Mouse (Mus musculus): ENCODE data around the gene Gm26897. TPM values are rescaled to one million over a fixed set of nuclear protein-coding genes. Genes with fewer than 3 reads are reported as not detected.

Gene Gm26897
- polyA plus RNA-seq, 1 experiment from 2014 or later: not detected

DNA sequence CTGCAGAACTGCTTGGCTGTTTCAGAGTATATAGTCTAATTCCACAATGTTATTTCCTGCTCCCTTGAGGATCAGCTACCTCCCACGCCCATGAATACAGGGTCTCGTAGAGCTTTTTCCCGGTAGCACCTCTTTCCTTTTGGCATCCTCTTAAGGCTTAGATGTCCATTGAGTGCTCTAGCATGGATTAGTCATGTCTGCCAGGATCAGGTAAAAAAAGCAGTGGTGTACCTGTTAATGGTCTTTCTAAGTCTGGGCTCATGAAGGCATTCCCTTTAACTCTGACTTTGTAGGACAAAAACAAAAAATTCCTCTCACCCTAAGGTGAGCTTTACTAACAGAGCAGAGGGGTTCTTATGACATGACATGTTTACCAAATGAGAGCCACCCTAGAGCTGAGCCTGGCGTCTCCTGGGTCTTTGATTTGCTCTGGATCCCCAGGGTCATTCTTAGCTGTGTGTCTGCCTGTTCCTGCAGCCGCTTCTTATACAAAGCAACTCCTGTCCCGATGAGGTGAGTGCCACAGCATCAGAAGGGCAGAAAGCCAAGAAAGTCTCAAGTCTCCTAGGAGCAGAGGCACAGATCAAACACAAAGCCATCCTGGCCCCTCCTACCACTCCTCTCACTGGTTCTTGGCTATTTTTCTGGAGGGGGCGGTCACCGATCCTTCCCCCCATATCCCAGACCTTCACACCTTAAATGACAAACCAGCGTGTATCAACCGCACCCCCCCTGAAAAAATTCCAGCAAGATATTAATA, 27.2 kb downstream of the Gm26897 start:
- WGBS: 19% methylated on average over 10 of the region's 10 CpGs
- ATAC-seq (ENCODE audit: low read depth): 0 out of 2 replicates have a peak, but pooled peaks have one; percentile 19
- no peaks in the 10 kb centered on the region for H3K9me3 ChIP-seq (ENCODE audit: control insufficient read depth, low read length)
- H3K9ac ChIP-seq (replicated peaks; ENCODE audit: low read depth, low read length): 0 out of 2 replicates have a peak overlapping the region, but pooled peaks have one; percentile 1
- H3K36me3 ChIP-seq (ENCODE audit: control insufficient read depth, insufficient read depth, low read length): no peaks in the 10 kb centered on the region
- H3K4me2 ChIP-seq (ENCODE audit: low read depth, low read length): peak overlapping the region; percentile 51
- H3K4me1 ChIP-seq (ENCODE audit: control insufficient read depth, insufficient read depth, low read length): peaks cover 15% of the 10 kb centered on the region
- no peaks in the 10 kb centered on the region for H3K27me3 ChIP-seq (ENCODE audit: control insufficient read depth, insufficient read depth, low read length)
- peak overlapping the region; percentile 4; the same call in 1 of the 2 replicates for H3K4me3 ChIP-seq (ENCODE audit: low read depth, low read length)
- peak overlapping the region; percentile 80 for H3K27ac ChIP-seq (ENCODE audit: low read depth, low read length)

DNA sequence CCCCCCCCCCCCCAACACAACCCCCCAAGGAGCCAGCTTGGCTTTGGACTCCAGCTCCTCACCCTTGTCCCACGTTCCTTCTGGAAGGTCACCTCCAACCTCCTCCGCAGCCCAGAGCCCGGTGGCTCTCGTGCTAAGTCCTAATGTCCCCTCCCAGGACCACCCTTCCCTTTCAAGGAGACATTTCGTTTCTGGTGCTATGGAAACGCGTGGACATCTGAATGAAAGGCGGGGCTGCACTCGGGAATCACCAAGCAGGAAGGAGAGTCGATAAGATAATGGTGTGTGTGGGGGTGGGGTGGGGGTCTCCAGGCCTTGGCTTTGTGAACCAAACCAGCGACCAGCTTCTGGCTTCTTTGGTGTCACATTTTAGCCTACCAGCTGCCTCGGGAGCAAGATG, 27.9 kb downstream of the Gm26897 start:
- ATAC-seq (ENCODE audit: low read depth): no peak

DNA sequence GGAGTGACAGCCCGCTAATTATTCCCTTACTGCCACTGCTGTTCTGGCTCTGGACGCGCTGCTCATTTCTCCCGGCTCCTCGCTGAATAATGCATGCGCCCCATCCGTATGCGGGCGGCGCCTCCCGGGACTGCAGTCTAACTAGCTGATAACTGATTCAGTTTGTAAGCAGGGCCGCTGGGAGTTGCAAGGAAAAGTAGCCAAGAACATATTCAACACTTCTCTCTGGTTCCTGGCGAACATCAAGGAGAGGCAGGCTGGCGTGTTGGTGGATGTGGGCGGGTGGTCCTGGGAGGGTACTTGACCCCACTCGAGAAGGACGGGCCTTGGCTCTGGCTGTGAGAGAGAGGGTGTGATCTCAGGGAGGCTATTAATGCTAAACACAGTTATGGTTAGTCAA, 28.4 kb downstream of the Gm26897 start:
- peak overlapping the region; percentile 51 for H3K4me2 ChIP-seq (ENCODE audit: low read depth, low read length)

More for the DNA sequence above, 27.9 kb downstream of the Gm26897 start:
- Histone ChIP-seq H3K27ac (ENCODE audit: low read depth, low read length) (peak overlapping the region; percentile 80), H3K36me3 (ENCODE audit: control insufficient read depth, insufficient read depth, low read length) (no peaks in the 10 kb centered on the region), H3K4me1 (ENCODE audit: control insufficient read depth, insufficient read depth, low read length) (peaks cover 15% of the 10 kb centered on the region), H3K4me2 (ENCODE audit: low read depth, low read length) (peak overlapping the region; percentile 51), H3K9me3 (ENCODE audit: control insufficient read depth, low read length) (no peaks in the 10 kb centered on the region), H3K4me3 (ENCODE audit: low read depth, low read length) (peak overlapping the region; percentile 4), H3K9ac (replicated peaks; ENCODE audit: low read depth, low read length) (0 out of 2 replicates have a peak overlapping the region, but pooled peaks have one; percentile 32), H3K27me3 (ENCODE audit: control insufficient read depth, insufficient read depth, low read length) (no peaks in the 10 kb centered on the region)
- WGBS: under 1% methylated on average over 12 of the region's 12 CpGs

DNA sequence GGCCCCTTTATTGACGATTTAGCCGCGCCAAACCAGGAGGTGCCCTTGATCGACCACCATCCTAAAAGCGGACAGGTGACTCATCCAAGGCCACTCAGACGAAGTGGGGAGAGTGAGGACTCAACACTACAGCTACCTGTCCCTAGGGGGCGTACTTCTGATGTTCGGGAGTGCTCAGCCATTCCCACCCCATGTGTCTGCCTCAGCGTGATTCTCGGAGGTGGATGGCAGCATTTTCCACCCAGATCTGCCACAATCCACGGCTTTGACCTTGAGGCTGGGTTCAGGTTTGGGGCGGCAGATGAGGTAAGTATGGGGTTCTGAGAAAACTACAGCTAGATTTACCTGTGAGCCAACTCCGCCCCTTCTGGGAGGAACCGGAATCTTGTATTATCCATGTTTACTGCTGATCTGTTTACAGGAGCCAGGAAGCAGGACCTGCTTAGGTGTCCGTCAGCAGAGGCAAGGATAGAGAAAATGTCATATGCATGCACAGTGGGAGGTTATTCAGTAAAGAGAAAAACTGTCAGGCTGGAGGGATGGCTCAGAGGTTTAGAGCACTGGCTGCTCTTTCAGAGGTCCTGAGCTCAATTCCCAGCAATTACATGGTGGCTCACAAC, 32.1 kb downstream of the Gm26897 start:
- H3K9me3 ChIP-seq (ENCODE audit: control insufficient read depth, low read length): no peaks in the 10 kb centered on the region
- peaks cover 21% of the 10 kb centered on the region for H3K4me1 ChIP-seq (ENCODE audit: control insufficient read depth, insufficient read depth, low read length)
- ATAC-seq (ENCODE audit: low read depth): no peak
- H3K9ac ChIP-seq (replicated peaks; ENCODE audit: low read depth, low read length): no peak overlapping the region
- H3K36me3 ChIP-seq (ENCODE audit: control insufficient read depth, insufficient read depth, low read length): no peaks in the 10 kb centered on the region
- H3K27ac ChIP-seq (ENCODE audit: low read depth, low read length): no peak overlapping the region
- H3K4me3 ChIP-seq (ENCODE audit: low read depth, low read length): no peak overlapping the region
- H3K4me2 ChIP-seq (ENCODE audit: low read depth, low read length): no peak overlapping the region
- 74% methylated on average over 15 of the region's 15 CpGs for WGBS
- no peaks in the 10 kb centered on the region for H3K27me3 ChIP-seq (ENCODE audit: control insufficient read depth, insufficient read depth, low read length)

More for the DNA sequence above, 28.4 kb downstream of the Gm26897 start:
- Histone ChIP-seq H3K9me3 (ENCODE audit: control insufficient read depth, low read length) (no peaks in the 10 kb centered on the region), H3K4me1 (ENCODE audit: control insufficient read depth, insufficient read depth, low read length) (peaks cover 15% of the 10 kb centered on the region), H3K27ac (ENCODE audit: low read depth, low read length) (peak overlapping the region; percentile 80), H3K9ac (replicated peaks; ENCODE audit: low read depth, low read length) (0 out of 2 replicates have a peak overlapping the region, but pooled peaks have one; percentile 32), H3K36me3 (ENCODE audit: control insufficient read depth, insufficient read depth, low read length) (no peaks in the 10 kb centered on the region), H3K4me3 (ENCODE audit: low read depth, low read length) (0 out of 2 replicates have a peak overlapping the region, but pooled peaks have one; percentile 4), H3K27me3 (ENCODE audit: control insufficient read depth, insufficient read depth, low read length) (no peaks in the 10 kb centered on the region)
- peak; percentile 60 for ATAC-seq (ENCODE audit: low read depth)
- WGBS: 2% methylated on average over 17 of the region's 17 CpGs

GRCm38 (mm10) chr5:111766696-111767095, 33.0 kb downstream of the Gm26897 start:
- no peaks in the 10 kb centered on the region for H3K36me3 ChIP-seq (ENCODE audit: control insufficient read depth, insufficient read depth, low read length)
- peaks cover 17% of the 10 kb centered on the region for H3K4me1 ChIP-seq (ENCODE audit: control insufficient read depth, insufficient read depth, low read length)
- H3K4me2 ChIP-seq (ENCODE audit: low read depth, low read length): no peak overlapping the region
- H3K9me3 ChIP-seq (ENCODE audit: control insufficient read depth, low read length): no peaks in the 10 kb centered on the region
- H3K27ac ChIP-seq (ENCODE audit: low read depth, low read length): no peak overlapping the region
- no peak for ATAC-seq (ENCODE audit: low read depth)
- H3K27me3 ChIP-seq (ENCODE audit: control insufficient read depth, insufficient read depth, low read length): no peaks in the 10 kb centered on the region
- no peak overlapping the region for H3K4me3 ChIP-seq (ENCODE audit: low read depth, low read length)
- no peak overlapping the region for H3K9ac ChIP-seq (replicated peaks; ENCODE audit: low read depth, low read length)
- 89% methylated on average over 4 of the region's 4 CpGs for WGBS

GRCm38 (mm10) chr5:111770266-111770665, 36.5 kb downstream of the Gm26897 start:
- no peak for ATAC-seq (ENCODE audit: low read depth)
- H3K27ac ChIP-seq (ENCODE audit: low read depth, low read length): 0 out of 2 replicates have a peak overlapping the region, but pooled peaks have one; percentile 2
- H3K4me2 ChIP-seq (ENCODE audit: low read depth, low read length): no peak overlapping the region; the same call in 1 of the 2 replicates
- H3K4me3 ChIP-seq (ENCODE audit: low read depth, low read length): no peak overlapping the region
- H3K4me1 ChIP-seq (ENCODE audit: control insufficient read depth, insufficient read depth, low read length): peaks cover 19% of the 10 kb centered on the region
- H3K9ac ChIP-seq (replicated peaks; ENCODE audit: low read depth, low read length): no peak overlapping the region
- no peaks in the 10 kb centered on the region for H3K9me3 ChIP-seq (ENCODE audit: control insufficient read depth, low read length)
- H3K27me3 ChIP-seq (ENCODE audit: control insufficient read depth, insufficient read depth, low read length): no peaks in the 10 kb centered on the region
- no peaks in the 10 kb centered on the region for H3K36me3 ChIP-seq (ENCODE audit: control insufficient read depth, insufficient read depth, low read length)
- WGBS: 7% methylated on average over 15 of the region's 15 CpGs

- 8% methylated on average over 8 of the region's 8 CpGs for WGBS
- ATAC-seq (ENCODE audit: low read depth): peak; percentile 48; the same call in 1 of the 2 replicates
- no peak overlapping the region for H3K4me3 ChIP-seq (ENCODE audit: low read depth, low read length)
- 0 out of 2 replicates have a peak overlapping the region, but pooled peaks have one; percentile 1 for H3K27ac ChIP-seq (ENCODE audit: low read depth, low read length)
- no peaks in the 10 kb centered on the region for H3K27me3 ChIP-seq (ENCODE audit: control insufficient read depth, insufficient read depth, low read length)
- no peak overlapping the region for H3K9ac ChIP-seq (replicated peaks; ENCODE audit: low read depth, low read length)
- no peak overlapping the region for H3K4me2 ChIP-seq (ENCODE audit: low read depth, low read length)
- H3K9me3 ChIP-seq (ENCODE audit: control insufficient read depth, low read length): no peaks in the 10 kb centered on the region
- peaks cover 19% of the 10 kb centered on the region for H3K4me1 ChIP-seq (ENCODE audit: control insufficient read depth, insufficient read depth, low read length)
- no peaks in the 10 kb centered on the region for H3K36me3 ChIP-seq (ENCODE audit: control insufficient read depth, insufficient read depth, low read length)
Observed at GRCm38 (mm10) chr5:111772127-111772526, 38.4 kb downstream of the Gm26897 start.

- no peaks in the 10 kb centered on the region for H3K9me3 ChIP-seq (ENCODE audit: control insufficient read depth, low read length)
- WGBS: 39% methylated on average over 13 of the region's 13 CpGs
- ATAC-seq (ENCODE audit: low read depth): no peak; the same call in 1 of the 2 replicates
- no peak overlapping the region for H3K4me3 ChIP-seq (ENCODE audit: low read depth, low read length)
- H3K27ac ChIP-seq (ENCODE audit: low read depth, low read length): peak overlapping the region; percentile 1; the same call in 1 of the 2 replicates
- no peak overlapping the region for H3K4me2 ChIP-seq (ENCODE audit: low read depth, low read length)
- no peaks in the 10 kb centered on the region for H3K27me3 ChIP-seq (ENCODE audit: control insufficient read depth, insufficient read depth, low read length)
- H3K4me1 ChIP-seq (ENCODE audit: control insufficient read depth, insufficient read depth, low read length): peaks cover 19% of the 10 kb centered on the region
- no peak overlapping the region for H3K9ac ChIP-seq (replicated peaks; ENCODE audit: low read depth, low read length)
- no peaks in the 10 kb centered on the region for H3K36me3 ChIP-seq (ENCODE audit: control insufficient read depth, insufficient read depth, low read length)
Observed at GRCm38 (mm10) chr5:111772591-111773406, 39.1 kb downstream of the Gm26897 start.

Data from neural tube, embryonic 14.5 days (tissue).